Mouse (Mus musculus) c-Kit-positive CD71-positive TER-119-positive erythroid progenitor cells, embryonic 14.5 days (primary cell): ENCODE results near the gene Pclo.
"Not testable (repeated sequence)": the region's sequence is repeated elsewhere in the genome, so short reads cannot be mapped to it uniquely, and the experiment has no call there.

Experiments
- DNase-seq: peaks from one replicate; pipeline ENCODE4 v3.0.0-alpha.2; 2013; ENCODE audit warnings: low spot score

Pclo gene

GRCm38 (mm10) chr5:14691995-14692394 is 177.3 kb downstream of the Pclo start:
- DNase-seq, result no peak

GRCm38 (mm10) chr5:14696745-14697144 is 182.0 kb downstream of the Pclo start:
- no peak for DNase-seq

GRCm38 (mm10) chr5:14700900-14701299 is 186.2 kb downstream of the Pclo start:
- DNase-seq, result no peak

GRCm38 (mm10) chr5:14705423-14705822 is 190.7 kb downstream of the Pclo start:
- no peak for DNase-seq

GRCm38 (mm10) chr5:14707311-14707710 is 192.6 kb downstream of the Pclo start:
- DNase-seq, result no peak

- no peak for DNase-seq
These were observed 208.9 kb downstream of the Pclo start for GRCm38 (mm10) chr5:14723576-14723975.

- DNase-seq, result no peak
These were observed 214.0 kb downstream of the Pclo start for GRCm38 (mm10) chr5:14728676-14729253.

- no peak for DNase-seq
These were observed 236.2 kb downstream of the Pclo start for GRCm38 (mm10) chr5:14750882-14751281.

- no peak for DNase-seq
These were observed 252.0 kb downstream of the Pclo start for GRCm38 (mm10) chr5:14766686-14767085.

GRCm38 (mm10) chr5:14782362-14783082 is 267.8 kb downstream of the Pclo start:
- no peak for DNase-seq

- DNase-seq, result no peak
These were observed 279.2 kb downstream of the Pclo start for GRCm38 (mm10) chr5:14793891-14794290.

- peak; percentile 9 for DNase-seq
These were observed 292.4 kb downstream of the Pclo start for GRCm38 (mm10) chr5:14807136-14807535.

- DNase-seq, result no peak
These were observed 318.6 kb downstream of the Pclo start for GRCm38 (mm10) chr5:14833165-14833860.

- no peak for DNase-seq
These were observed 319.7 kb downstream of the Pclo start for GRCm38 (mm10) chr5:14834155-14834991.

GRCm38 (mm10) chr5:14853650-14854049 is 338.9 kb downstream of the Pclo start:
- no peak for DNase-seq

- DNase-seq, result not testable (repeated sequence)
These were observed 370.6 kb downstream of the Pclo start for GRCm38 (mm10) chr5:14885291-14885690.

- DNase-seq, result no peak
These were observed 377.5 kb downstream of the Pclo start for GRCm38 (mm10) chr5:14892242-14892641.

- DNase-seq, result not testable (repeated sequence)
These were observed 388.8 kb downstream of the Pclo start for GRCm38 (mm10) chr5:14903539-14903938.
